Mouse (Mus musculus) pancreas, adult 10 weeks (tissue): ENCODE results near the gene Alkal2. TPM values are rescaled to one million over a fixed set of nuclear protein-coding genes. Genes with fewer than 3 reads are reported as not detected.

Experiments
- polyA plus RNA-seq: library from polyadenylated mRNA; stranded (reverse); fragments of 350-450 nt; fragmentation: Illumina TruSeq; extraction: RNeasy Lipid Tissue Mini Kit (QIAGEN cat#74804); gene quantifications from one replicate; pipeline ENCODE4 v1.2.3, GENCODE M21; 2015; ENCODE audit warnings: low read depth, low replicate concordance; ENCODE audit not compliant: insufficient read depth

Gene Alkal2
- polyA plus RNA-seq: 0.92 TPM

DNA sequence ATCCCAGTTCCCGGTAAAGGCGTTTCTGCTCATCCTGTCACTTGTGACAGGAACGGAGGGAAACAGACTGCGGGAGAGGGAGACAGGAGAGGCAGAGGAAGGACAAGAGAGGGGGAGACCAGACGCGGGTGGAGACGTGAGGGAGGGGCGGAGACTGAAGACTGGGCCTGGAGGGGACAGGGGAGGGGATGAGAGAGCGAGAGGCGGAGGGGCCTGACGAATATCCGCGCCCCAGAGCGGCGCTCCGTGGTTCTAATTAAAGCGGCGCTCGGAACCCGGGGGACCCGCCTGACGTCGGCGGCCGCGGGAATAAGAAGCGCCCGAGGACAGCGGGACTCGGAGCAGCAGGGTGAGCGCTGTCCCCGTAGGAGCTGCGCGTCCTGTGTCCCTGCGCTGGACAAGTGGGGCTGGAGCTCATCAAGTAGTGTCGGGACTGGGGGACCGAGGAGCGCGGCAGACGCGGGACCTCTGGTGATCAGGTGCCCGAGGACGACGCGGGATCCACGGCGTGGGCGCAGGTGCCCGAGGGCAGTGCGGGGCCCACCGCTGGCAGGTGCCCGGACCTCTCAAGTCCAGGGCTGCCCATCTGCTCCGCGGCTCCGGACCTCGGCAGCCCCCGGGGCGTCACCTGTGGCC lies at the start of gene Alkal2:
Alkal2 (plus strand) TSS at position 337 of the 636 bp plus-strand sequence.

GRCm38 (mm10) chr12:30911261-30912047 lies 27.3 kb downstream of the Alkal2 start, which contains the start of the genes Acp1 and Sh3yl1:
Acp1 (minus strand) TSS chr12:30911589.
Sh3yl1 (plus strand) TSS chr12:30911668.

Other genes starting within 250 kb of the Alkal2 start
- 7.9 TPM for gene Acp1, start 27.3 kb downstream of the Alkal2 start, polyA plus RNA-seq
- gene Sh3yl1, start 27.3 kb downstream of the Alkal2 start, polyA plus RNA-seq: 3.0 TPM
- 4.3 TPM for gene Fam110c, start 189.5 kb downstream of the Alkal2 start, polyA plus RNA-seq